Mouse (Mus musculus) spleen, adult 2 months (tissue): ENCODE results near the gene Pth2.

Source experiments
- CTCF ChIP-seq: fragments of 200-500 bp; IDR thresholded peaks from 2 replicates; pipeline ENCODE4 v1.5.1; 2011; ENCODE audit warnings: mild to moderate bottlenecking, inconsistent platforms; ENCODE audit not compliant: insufficient read depth, insufficient read length, insufficient replicate concordance; ENCODE audit errors: extremely low read depth
- POLR2A ChIP-seq: fragments of 200-500 bp; IDR thresholded peaks from 2 replicates; pipeline ENCODE4 v1.6.1; 2011; ENCODE audit warnings: low read depth, low read length, inconsistent platforms

GRCm38 (mm10) chr7:45155590-45155989 lies 25.2 kb upstream of the Pth2 start:
- TF ChIP-seq CTCF, result no peak
- TF ChIP-seq POLR2A, result no peak
